Mouse (Mus musculus) thymus, adult 2 months (tissue): Measurements from ENCODE around the gene Haus7. TPM values are rescaled to one million over a fixed set of nuclear protein-coding genes. Genes with fewer than 3 reads are reported as not detected.

ENCODE experiments used
- DNase-seq: peaks from one replicate; pipeline ENCODE4 v3.0.0; 2021
- H3K27ac ChIP-seq: fragments of 200-500 bp; 2 replicates; pipeline ENCODE4 v1.5.1; 2012; ENCODE audit warnings: low read length, control low read depth; ENCODE audit not compliant: control insufficient read depth, insufficient read depth
- H3K27me3 ChIP-seq: fragments of 200-500 bp; 2 replicates; pipeline ENCODE4 v1.6.1; 2012; ENCODE audit warnings: mild to moderate bottlenecking, low read length, moderate library complexity, mixed read lengths; ENCODE audit not compliant: control insufficient read depth, insufficient read depth
- H3K36me3 ChIP-seq: fragments of 200-500 bp; 2 replicates; pipeline ENCODE4 v1.6.1; 2012; ENCODE audit warnings: mild to moderate bottlenecking, low read length, moderate library complexity; ENCODE audit not compliant: control insufficient read depth, insufficient read depth
- H3K4me1 ChIP-seq: fragments of 200-500 bp; replicated peaks from 2 replicates; pipeline ENCODE4 v1.6.1; 2012; ENCODE audit warnings: low read length; ENCODE audit not compliant: control insufficient read depth, insufficient read depth
- H3K4me3 ChIP-seq: fragments of 200-500 bp; 2 replicates; pipeline ENCODE4 v1.5.1; 2012; ENCODE audit warnings: mild to moderate bottlenecking, low read length, control low read depth, moderate library complexity; ENCODE audit not compliant: control insufficient read depth, insufficient read depth
- CTCF ChIP-seq: fragments of 200-500 bp; IDR thresholded peaks from 2 replicates; pipeline ENCODE4 v1.5.1; 2012; ENCODE audit warnings: mild to moderate bottlenecking, control low read depth, low read length, moderate library complexity, borderline replicate concordance; ENCODE audit not compliant: control insufficient read depth, poor library complexity, insufficient read depth; ENCODE audit errors: extremely low read depth
- POLR2A ChIP-seq: fragments of 200-500 bp; IDR thresholded peaks from 2 replicates; pipeline ENCODE4 v1.6.1; 2012; ENCODE audit warnings: mild to moderate bottlenecking, low read length, control low read depth, moderate library complexity; ENCODE audit not compliant: control insufficient read depth, poor library complexity, insufficient read depth; ENCODE audit errors: extremely low read depth
- WGBS: fragments of 180-500 bp; shearing (Covaris S2); methylation state at CpG from one replicate; pipeline ENCODE4 v1.1.7; 2018; 5-methylcytosine and 5-hydroxymethylcytosine counted together
- polyA plus RNA-seq: library from polyadenylated mRNA; depleted of rRNA; stranded (reverse); fragments of >200 nt; gene quantifications from 2 replicates; pipeline ENCODE4 v1.2.3, GENCODE M21; 2012; rRNA removed

Haus7 gene
- polyA plus RNA-seq, 1 experiment, result 21.4 TPM

- Histone ChIP-seq H3K4me3 (no peak overlapping the region), H3K27ac (no peak overlapping the region), H3K27me3 (no peaks in the 10 kb centered on the region), H3K4me1 (no peaks in the 10 kb centered on the region), H3K36me3 (no peaks in the 10 kb centered on the region)
- WGBS, result 96% methylated on average over 4 of the region's 4 CpGs
- no peak for DNase-seq
- TF ChIP-seq POLR2A, result no peak
- no peak for TF ChIP-seq CTCF
Observed at GRCm38 (mm10) chrX:73391481-73391880, 67.4 kb downstream of the Haus7 start.

Other genes starting within 250 kb of the Haus7 start
- gene Xlr4b, start 244.7 kb downstream of the Haus7 start, polyA plus RNA-seq, result 8.5 and 13.3 TPM in 2 replicates
- 21.8 and 26.5 TPM in 2 replicates for gene F8a, start 230.8 kb downstream of the Haus7 start, polyA plus RNA-seq
- 4.1 and 6.8 TPM in 2 replicates for gene Xlr4c, start 215.9 kb downstream of the Haus7 start, polyA plus RNA-seq
- gene Xlr3c, start 193.7 kb downstream of the Haus7 start, polyA plus RNA-seq, result not detected in 2 replicates
- gene Xlr5a, start 166.1 kb downstream of the Haus7 start, polyA plus RNA-seq, result 0.05 TPM in 1 of 2 replicates, not detected in the other
- 0.11 TPM in 1 of 2 replicates, not detected in the other for gene Xlr5c, start 166.1 kb downstream of the Haus7 start, polyA plus RNA-seq
- gene Gm45015, start 122.2 kb downstream of the Haus7 start, polyA plus RNA-seq, result not detected in 2 replicates
- 30.6 and 31.2 TPM in 2 replicates for gene Zfp275, start 116.4 kb downstream of the Haus7 start, polyA plus RNA-seq
- not detected in 2 replicates for gene Gm18336, start 60.3 kb downstream of the Haus7 start, polyA plus RNA-seq
- gene Zfp92, start 47.9 kb downstream of the Haus7 start, polyA plus RNA-seq, result 0.03 and 0.07 TPM in 2 replicates
- gene Trex2, start 23.7 kb downstream of the Haus7 start, polyA plus RNA-seq, result 1.7 and 2.2 TPM in 2 replicates
- gene Bgn, start 24.6 kb upstream of the Haus7 start, polyA plus RNA-seq, result 83.6 and 91.6 TPM in 2 replicates
- gene Atp2b3, start 44.0 kb upstream of the Haus7 start, polyA plus RNA-seq, result 0.05 and 0.06 TPM in 2 replicates
- 1.1 and 1.2 TPM in 2 replicates for gene Dusp9, start 180.4 kb upstream of the Haus7 start, polyA plus RNA-seq
- gene Pnck, start 201.1 kb upstream of the Haus7 start, polyA plus RNA-seq, result 6.4 and 6.9 TPM in 2 replicates
- gene Slc6a8, start 214.1 kb upstream of the Haus7 start, polyA plus RNA-seq, result 38.1 and 44.5 TPM in 2 replicates